Mouse (Mus musculus): Measurements from ENCODE around the gene Srsx. TPM values are rescaled to one million over a fixed set of nuclear protein-coding genes. Genes with fewer than 3 reads are reported as not detected.
"Not testable (repeated sequence)": the region's sequence is repeated elsewhere in the genome, so short reads cannot be mapped to it uniquely, and the experiment has no call there.

Srsx gene
- not detected in 2 replicates for polyA plus RNA-seq (2012; rRNA removed)

GRCm38 (mm10) chrX:123222381-123222780 lies at the start of gene Srsx:
Gene Srsx, minus strand, starts transcription at chrX:123222481.
- WGBS, result 33% methylated on average over 1 of the region's 1 CpGs
- H3K27me3 ChIP-seq (ENCODE audit: control insufficient read depth, insufficient read depth, low read length); H3K27ac ChIP-seq (ENCODE audit: insufficient read depth, low read length); DNase-seq; H3K4me1 ChIP-seq (ENCODE audit: control insufficient read depth, insufficient read depth, low read length); H3K4me3 ChIP-seq (replicated peaks; ENCODE audit: insufficient read depth, low read depth, low read length): not testable (repeated sequence)

- H3K4me1 ChIP-seq (ENCODE audit: control insufficient read depth, insufficient read depth, low read length); H3K27ac ChIP-seq (ENCODE audit: insufficient read depth, low read length); DNase-seq; H3K4me3 ChIP-seq (replicated peaks; ENCODE audit: insufficient read depth, low read depth, low read length); H3K27me3 ChIP-seq (ENCODE audit: control insufficient read depth, insufficient read depth, low read length): not testable (repeated sequence)
- no CpG with 5 or more reads among the region's 3 CpGs for WGBS
These were observed 24.5 kb upstream of the Srsx start, which contains the start of gene Gm17577 for GRCm38 (mm10) chrX:123246807-123247206. Gene Gm17577, minus strand, starts transcription at chrX:123246907.

Other genes starting within 250 kb of the Srsx start
- gene Gm17521, start 192.8 kb downstream of the Srsx start, polyA plus RNA-seq (2012; rRNA removed), result not detected in 2 replicates
- gene Cldn34c1, start 119.0 kb downstream of the Srsx start, polyA plus RNA-seq (2012; rRNA removed), result 6.6 and 6.8 TPM in 2 replicates
- gene Gm17577, start 24.4 kb upstream of the Srsx start, polyA plus RNA-seq (2012; rRNA removed), result not detected in 2 replicates